Mouse (Mus musculus) frontal cortex, adult 2 months (tissue): Measurements from ENCODE around the gene Slc5a2. TPM values are rescaled to one million over a fixed set of nuclear protein-coding genes. Genes with fewer than 3 reads are reported as not detected.

Experiments
- polyA plus RNA-seq: library from polyadenylated mRNA; depleted of rRNA; stranded (reverse); fragments of >200 nt; gene quantifications from 2 replicates; pipeline ENCODE4 v1.2.3, GENCODE M21; 2012; rRNA removed

Gene Slc5a2
- polyA plus RNA-seq, 1 experiment, result 0.04 TPM

Other genes starting within 250 kb of the Slc5a2 start
- 9.4 and 14.6 TPM in 2 replicates for gene Itgam, start 203.0 kb upstream of the Slc5a2 start, polyA plus RNA-seq
- 0.02 TPM in 1 of 2 replicates, not detected in the other for gene Gm49368, start 203.0 kb upstream of the Slc5a2 start, polyA plus RNA-seq
- 0.30 and 0.32 TPM in 2 replicates for gene Itgax, start 136.1 kb upstream of the Slc5a2 start, polyA plus RNA-seq
- 0.06 and 0.19 TPM in 2 replicates for gene Itgad, start 111.3 kb upstream of the Slc5a2 start, polyA plus RNA-seq
- gene Cox6a2, start 59.3 kb upstream of the Slc5a2 start, polyA plus RNA-seq, result 13.8 and 28.8 TPM in 2 replicates
- 12.1 and 12.6 TPM in 2 replicates for gene Armc5, start 28.3 kb upstream of the Slc5a2 start, polyA plus RNA-seq
- gene 9130023H24Rik, start 27.6 kb upstream of the Slc5a2 start, polyA plus RNA-seq, result 1.8 and 2.6 TPM in 2 replicates
- 14.5 and 16.9 TPM in 2 replicates for gene Tgfb1i1, start 18.8 kb upstream of the Slc5a2 start, polyA plus RNA-seq
- gene BC017158, start 32.5 kb downstream of the Slc5a2 start, polyA plus RNA-seq, result 34.2 and 35.5 TPM in 2 replicates
- gene Rgs10, start 153.1 kb downstream of the Slc5a2 start, polyA plus RNA-seq, result 64.0 and 67.7 TPM in 2 replicates
- 137 and 147 TPM in 2 replicates for gene Tial1, start 196.1 kb downstream of the Slc5a2 start, polyA plus RNA-seq